Mouse (Mus musculus): Measurements from ENCODE around the gene Mbnl1. TPM values are rescaled to one million over a fixed set of nuclear protein-coding genes. Genes with fewer than 3 reads are reported as not detected.
A peak's percentile ranks its signal among the peaks of the same experiment; 100 is the strongest.

Gene Mbnl1
- polyA plus RNA-seq, 1 experiment from 2014 or later = 33.3 TPM

DNA sequence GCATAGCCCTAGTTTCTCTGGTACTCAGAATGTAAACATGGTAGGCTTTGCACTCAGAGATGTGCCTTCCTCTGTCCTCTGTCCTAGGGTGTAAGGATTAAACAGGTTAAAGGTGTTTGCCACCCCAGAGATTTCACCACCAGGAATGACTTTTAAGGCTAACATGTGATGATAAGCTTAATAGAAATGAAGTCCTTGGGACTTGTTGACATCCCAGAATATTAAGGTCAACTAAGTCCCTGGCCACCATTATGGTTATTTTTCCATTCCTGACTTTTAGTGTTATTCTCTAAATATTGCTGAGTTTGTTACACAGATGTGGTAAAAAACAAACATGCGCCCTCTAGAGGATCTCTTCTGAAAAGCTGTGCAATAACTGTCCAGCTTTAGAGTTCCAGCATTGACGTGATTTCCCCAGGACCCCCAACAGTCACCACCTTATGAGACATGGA is 136.3 kb downstream of the Mbnl1 start:
- no peak overlapping the region for H3K27ac ChIP-seq (replicated peaks)
- peak; percentile 47; the same call in 1 of the 2 replicates for ATAC-seq (ENCODE audit: low FRiP score, low read depth)
- WGBS = 5% methylated on average over 2 of the region's 2 CpGs

DNA sequence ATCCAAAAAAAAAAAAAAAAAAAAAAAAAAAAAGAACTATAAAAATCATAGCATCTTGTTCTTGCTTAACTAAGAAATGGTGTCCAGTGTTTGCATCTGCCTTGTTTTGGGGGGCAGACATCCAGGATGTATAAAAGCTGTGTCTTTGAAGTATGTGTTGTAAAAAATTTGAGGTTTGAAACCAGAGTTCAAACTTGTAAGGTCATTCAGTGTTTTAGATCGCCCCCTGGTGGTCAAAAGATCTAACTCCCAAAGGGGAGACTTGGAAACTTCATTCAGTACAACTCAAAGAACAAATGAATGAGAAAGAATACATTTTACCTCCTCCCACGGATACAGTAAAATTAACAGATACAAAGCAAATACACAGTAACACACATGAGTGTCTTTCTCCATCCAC is 139.2 kb downstream of the Mbnl1 start:
- Histone ChIP-seq H3K27me3 (no peaks in the 10 kb centered on the region), H3K36me3 (no peaks in the 10 kb centered on the region), H3K4me1 (no peaks in the 10 kb centered on the region), H3K9ac (replicated peaks) (no peak overlapping the region), H3K4me2 (replicated peaks) (no peak overlapping the region), H3K4me3 (no peak overlapping the region), H3K27ac (replicated peaks) (no peak overlapping the region), H3K9me3 (no peaks in the 10 kb centered on the region)
- no peak for ATAC-seq (ENCODE audit: low FRiP score, low read depth)
- 24% methylated on average over 2 of the region's 2 CpGs for WGBS

More for the DNA sequence above, 136.3 kb downstream of the Mbnl1 start:
- H3K4me1 ChIP-seq = no peaks in the 10 kb centered on the region
- H3K36me3 ChIP-seq = 0 out of 2 replicates have a peak, but pooled peaks cover 3% of the 10 kb centered on the region
- no peak overlapping the region for H3K9ac ChIP-seq (replicated peaks)
- no peaks in the 10 kb centered on the region for H3K9me3 ChIP-seq
- H3K27me3 ChIP-seq = no peaks in the 10 kb centered on the region
- no peak overlapping the region for H3K4me2 ChIP-seq (replicated peaks)
- H3K4me3 ChIP-seq = no peak overlapping the region

DNA sequence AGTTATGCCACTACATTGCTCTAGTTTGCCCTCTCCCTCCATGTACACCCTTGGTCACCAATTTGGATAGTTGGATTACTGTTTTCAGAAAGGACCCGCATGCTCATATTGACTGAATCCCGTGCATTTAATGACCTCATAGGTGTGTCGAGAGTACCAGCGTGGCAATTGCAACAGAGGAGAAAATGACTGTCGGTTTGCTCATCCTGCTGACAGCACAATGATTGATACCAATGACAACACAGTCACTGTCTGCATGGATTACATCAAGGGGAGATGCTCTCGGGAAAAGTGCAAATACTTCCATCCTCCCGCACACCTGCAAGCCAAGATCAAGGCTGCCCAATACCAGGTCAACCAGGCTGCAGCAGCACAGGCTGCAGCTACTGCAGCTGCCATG is 140.5 kb downstream of the Mbnl1 start:
- 94% methylated on average over 7 of the region's 7 CpGs for WGBS
- H3K36me3 ChIP-seq = no peaks in the 10 kb centered on the region

DNA sequence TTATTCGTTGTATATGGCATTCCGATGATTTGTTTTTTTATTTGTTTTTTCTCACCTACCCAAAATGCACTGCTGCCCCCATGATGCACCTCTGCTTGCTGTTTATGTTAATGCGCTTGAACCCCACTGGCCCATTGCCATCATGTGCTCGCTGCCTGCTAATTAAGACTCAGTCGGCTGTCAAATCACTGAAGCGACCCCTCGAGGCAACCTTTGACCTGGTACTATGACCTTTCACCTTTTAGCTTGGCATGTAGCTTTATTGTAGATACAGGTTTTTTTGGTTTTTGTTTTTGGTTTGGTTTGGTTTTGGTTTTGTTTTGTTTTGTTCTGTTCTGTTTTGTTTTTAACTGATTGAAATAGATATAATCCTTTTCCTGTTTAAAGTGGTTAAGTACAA is 141.9 kb downstream of the Mbnl1 start:
- 84% methylated on average over 7 of the region's 7 CpGs for WGBS
- H3K4me3 ChIP-seq = no peak overlapping the region
- no peak overlapping the region for H3K4me2 ChIP-seq (replicated peaks)
- no peaks in the 10 kb centered on the region for H3K4me1 ChIP-seq
- ATAC-seq (ENCODE audit: low FRiP score, low read depth) = no peak
- H3K9me3 ChIP-seq = no peaks in the 10 kb centered on the region
- H3K9ac ChIP-seq (replicated peaks) = no peak overlapping the region
- no peaks in the 10 kb centered on the region for H3K27me3 ChIP-seq
- H3K36me3 ChIP-seq = no peaks in the 10 kb centered on the region
- H3K27ac ChIP-seq (replicated peaks) = no peak overlapping the region

More for the DNA sequence above, 140.5 kb downstream of the Mbnl1 start:
- Histone ChIP-seq H3K9ac (replicated peaks) (no peak overlapping the region), H3K27me3 (no peaks in the 10 kb centered on the region), H3K4me1 (no peaks in the 10 kb centered on the region), H3K9me3 (no peaks in the 10 kb centered on the region), H3K4me2 (replicated peaks) (no peak overlapping the region), H3K4me3 (no peak overlapping the region), H3K27ac (replicated peaks) (no peak overlapping the region)
- ATAC-seq (ENCODE audit: low FRiP score, low read depth) = no peak

DNA sequence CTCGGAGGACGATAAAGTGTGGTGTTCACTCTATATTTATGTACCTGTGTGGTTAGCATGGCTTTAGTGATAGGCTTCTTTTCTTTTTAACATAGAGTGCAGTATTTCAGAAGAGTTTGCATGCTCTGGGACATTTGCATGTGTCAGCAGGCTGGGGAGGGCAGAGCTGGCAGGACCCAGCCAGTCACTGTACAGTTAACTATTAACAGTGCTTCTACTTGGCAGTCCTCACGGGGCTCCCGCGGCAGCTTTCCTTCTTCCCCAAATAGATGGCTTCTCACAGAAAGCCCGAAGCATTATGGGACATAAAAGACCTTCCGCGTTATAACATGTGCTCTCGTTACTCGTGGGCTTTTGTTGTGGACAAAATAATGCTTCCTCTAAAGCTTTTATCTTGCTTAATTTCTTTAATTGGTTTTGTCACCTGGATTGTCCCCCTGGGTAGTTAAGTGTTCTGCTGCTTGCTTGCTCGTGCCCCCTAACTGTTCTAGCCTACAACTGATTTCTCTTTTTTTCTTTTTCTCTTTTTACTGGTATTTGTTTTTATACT is 142.5 kb downstream of the Mbnl1 start:
- Histone ChIP-seq H3K4me1 (no peaks in the 10 kb centered on the region), H3K4me2 (replicated peaks) (no peak overlapping the region), H3K9ac (replicated peaks) (no peak overlapping the region), H3K36me3 (no peaks in the 10 kb centered on the region), H3K9me3 (no peaks in the 10 kb centered on the region), H3K27ac (replicated peaks) (no peak overlapping the region), H3K27me3 (no peaks in the 10 kb centered on the region), H3K4me3 (no peak overlapping the region)
- WGBS = 73% methylated on average over 11 of the region's 11 CpGs
- ATAC-seq (ENCODE audit: low FRiP score, low read depth) = no peak; the same call in 1 of the 2 replicates

DNA sequence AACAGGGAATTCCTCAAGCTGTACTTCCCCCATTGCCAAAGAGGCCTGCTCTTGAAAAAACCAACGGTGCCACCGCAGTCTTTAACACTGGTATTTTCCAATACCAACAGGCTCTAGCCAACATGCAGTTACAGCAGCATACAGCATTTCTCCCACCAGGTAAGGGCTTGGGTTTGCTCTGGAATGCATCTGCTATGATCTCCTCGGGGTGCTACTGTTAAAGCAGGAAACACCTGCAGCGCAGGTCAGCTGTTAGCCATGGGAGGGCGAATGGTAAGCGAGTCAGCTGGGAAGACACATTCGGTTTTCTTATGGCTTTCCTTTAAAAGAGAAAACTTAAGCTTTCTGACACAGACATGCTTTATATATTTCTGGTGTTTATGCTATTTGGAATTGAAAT is 143.0 kb downstream of the Mbnl1 start:
- no peaks in the 10 kb centered on the region for H3K4me1 ChIP-seq
- no peak for ATAC-seq (ENCODE audit: low FRiP score, low read depth)
- no peak overlapping the region for H3K27ac ChIP-seq (replicated peaks)
- H3K4me2 ChIP-seq (replicated peaks) = no peak overlapping the region
- H3K4me3 ChIP-seq = no peak overlapping the region
- no peak overlapping the region for H3K9ac ChIP-seq (replicated peaks)
- H3K9me3 ChIP-seq = no peaks in the 10 kb centered on the region
- H3K27me3 ChIP-seq = no peaks in the 10 kb centered on the region
- H3K36me3 ChIP-seq = no peaks in the 10 kb centered on the region
- 74% methylated on average over 7 of the region's 7 CpGs for WGBS

DNA sequence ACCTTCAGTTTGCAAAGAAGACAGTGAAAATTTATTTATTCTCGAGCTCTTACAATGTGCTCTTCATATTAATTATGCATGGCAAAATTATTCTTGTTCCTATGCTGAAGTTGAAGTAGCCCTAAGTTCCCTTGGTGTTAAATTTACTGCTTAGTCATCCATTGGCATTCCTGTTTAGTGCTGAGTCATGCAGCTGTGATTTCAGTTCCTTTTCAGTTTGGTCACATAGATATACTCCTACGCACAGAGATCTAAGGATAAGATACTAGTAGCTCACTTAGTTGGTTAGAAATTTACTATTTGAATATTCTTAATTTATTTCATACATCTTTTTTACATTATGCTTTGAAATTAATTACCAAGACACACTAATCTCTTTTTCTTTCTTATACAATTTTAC is 143.5 kb downstream of the Mbnl1 start:
- ATAC-seq (ENCODE audit: low FRiP score, low read depth) = no peak
- no peaks in the 10 kb centered on the region for H3K36me3 ChIP-seq
- H3K27me3 ChIP-seq = no peaks in the 10 kb centered on the region
- no peak overlapping the region for H3K4me3 ChIP-seq
- WGBS = 89% methylated on average over 2 of the region's 2 CpGs
- H3K9ac ChIP-seq (replicated peaks) = no peak overlapping the region
- H3K4me1 ChIP-seq = no peaks in the 10 kb centered on the region
- H3K9me3 ChIP-seq = no peaks in the 10 kb centered on the region
- no peak overlapping the region for H3K27ac ChIP-seq (replicated peaks)
- H3K4me2 ChIP-seq (replicated peaks) = no peak overlapping the region

DNA sequence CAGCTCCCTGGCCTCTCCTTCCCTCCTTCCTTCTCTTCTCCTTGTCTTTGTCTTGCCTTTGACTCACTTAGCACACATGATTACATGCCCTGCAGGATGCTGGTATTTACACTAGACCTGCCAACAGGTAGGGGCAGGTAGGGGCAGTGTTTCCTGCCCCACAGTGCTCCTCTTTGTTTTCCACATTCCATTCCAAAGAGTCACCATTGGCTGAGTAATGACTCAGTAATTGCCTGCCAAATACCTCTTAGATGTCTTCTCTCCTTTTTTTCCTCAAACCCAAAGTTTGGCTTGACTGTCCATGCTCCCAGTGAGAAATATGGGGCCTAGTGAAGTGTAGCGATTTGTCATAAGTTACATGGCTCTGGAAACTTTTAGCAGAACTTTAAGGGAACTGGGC is 145.0 kb downstream of the Mbnl1 start:
- 88% methylated on average over 1 of the region's 1 CpGs for WGBS
- ATAC-seq (ENCODE audit: low FRiP score, low read depth) = no peak
- H3K9me3 ChIP-seq = no peaks in the 10 kb centered on the region
- H3K27me3 ChIP-seq = no peaks in the 10 kb centered on the region
- no peak overlapping the region for H3K9ac ChIP-seq (replicated peaks)
- no peaks in the 10 kb centered on the region for H3K4me1 ChIP-seq
- H3K36me3 ChIP-seq = no peaks in the 10 kb centered on the region
- no peak overlapping the region for H3K4me3 ChIP-seq
- no peak overlapping the region for H3K4me2 ChIP-seq (replicated peaks)
- no peak overlapping the region for H3K27ac ChIP-seq (replicated peaks)

DNA sequence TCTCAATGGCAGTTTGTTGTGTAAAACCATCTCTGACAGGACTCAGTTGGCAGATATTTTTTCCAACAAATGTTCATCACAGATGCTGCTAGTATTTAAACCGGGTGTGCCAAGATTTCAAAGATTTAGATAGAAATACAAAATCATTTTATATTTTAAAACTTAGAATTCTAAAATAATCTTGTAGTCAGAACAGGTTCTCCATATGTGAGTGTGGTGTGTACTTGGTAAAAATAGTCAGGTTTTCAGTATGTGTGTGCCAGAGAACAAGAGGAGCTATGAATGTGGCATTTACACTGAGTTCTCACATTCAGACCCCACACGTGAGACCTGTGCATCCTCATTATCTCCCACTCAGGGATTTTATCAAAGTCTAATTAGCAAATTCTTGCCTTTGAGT is 147.6 kb downstream of the Mbnl1 start:
- Histone ChIP-seq H3K4me3 (no peak overlapping the region), H3K36me3 (no peaks in the 10 kb centered on the region), H3K9me3 (no peaks in the 10 kb centered on the region), H3K4me2 (replicated peaks) (no peak overlapping the region), H3K4me1 (no peaks in the 10 kb centered on the region), H3K9ac (replicated peaks) (no peak overlapping the region), H3K27ac (replicated peaks) (no peak overlapping the region), H3K27me3 (no peaks in the 10 kb centered on the region)
- ATAC-seq (ENCODE audit: low FRiP score, low read depth) = no peak
- 83% methylated on average over 2 of the region's 2 CpGs for WGBS

DNA sequence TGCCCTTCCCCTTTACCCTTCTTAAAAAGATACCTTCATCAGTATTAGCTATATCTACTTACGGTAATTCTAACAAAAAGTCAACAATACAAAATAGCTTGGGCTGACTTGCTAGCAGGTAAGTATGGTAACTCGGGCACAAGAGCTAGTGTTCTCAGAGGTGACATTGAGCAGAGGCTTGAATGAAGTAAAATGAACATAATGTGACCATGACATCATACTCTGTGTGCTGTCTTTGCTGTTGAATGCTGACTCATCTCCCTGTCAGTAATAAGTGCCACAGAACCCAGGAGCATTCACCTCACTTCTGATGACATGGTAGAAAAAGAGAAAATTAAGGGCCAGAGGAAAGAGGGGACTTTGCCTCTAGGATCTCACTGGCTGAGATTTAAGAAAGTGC is 158.6 kb downstream of the Mbnl1 start:
- ATAC-seq (ENCODE audit: low FRiP score, low read depth) = no peak
- H3K36me3 ChIP-seq = no peaks in the 10 kb centered on the region
- H3K27me3 ChIP-seq = no peaks in the 10 kb centered on the region
- H3K9me3 ChIP-seq = no peaks in the 10 kb centered on the region
- no peaks in the 10 kb centered on the region for H3K4me1 ChIP-seq
- no peak overlapping the region for H3K4me2 ChIP-seq (replicated peaks)
- H3K4me3 ChIP-seq = no peak overlapping the region
- WGBS = 92% methylated on average over 2 of the region's 2 CpGs
- H3K27ac ChIP-seq (replicated peaks) = no peak overlapping the region
- no peak overlapping the region for H3K9ac ChIP-seq (replicated peaks)

DNA sequence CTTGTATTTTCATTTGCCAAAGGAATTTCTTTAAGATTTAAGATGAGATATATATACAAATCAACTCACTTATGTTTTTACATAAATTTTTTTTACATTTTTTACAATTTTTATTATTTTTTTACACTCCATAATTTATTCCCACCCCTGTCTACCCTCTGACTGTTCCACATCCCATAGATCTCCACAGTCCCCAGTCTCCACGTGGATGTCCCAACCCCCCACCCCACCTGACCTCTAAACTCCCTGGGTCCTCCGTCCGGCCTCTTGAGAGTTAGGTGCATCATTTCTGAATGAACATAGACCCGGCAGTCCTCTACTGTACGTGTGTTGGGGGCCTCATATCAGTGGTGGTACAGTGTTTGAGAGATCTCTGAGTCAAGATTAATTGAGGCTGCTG is 159.1 kb downstream of the Mbnl1 start:
- ATAC-seq (ENCODE audit: low FRiP score, low read depth) = no peak
- Histone ChIP-seq H3K36me3 (no peaks in the 10 kb centered on the region), H3K4me2 (replicated peaks) (no peak overlapping the region), H3K4me3 (no peak overlapping the region), H3K9ac (replicated peaks) (no peak overlapping the region), H3K4me1 (no peaks in the 10 kb centered on the region), H3K9me3 (no peaks in the 10 kb centered on the region), H3K27ac (replicated peaks) (no peak overlapping the region), H3K27me3 (no peaks in the 10 kb centered on the region)
- 91% methylated on average over 5 of the region's 5 CpGs for WGBS

DNA sequence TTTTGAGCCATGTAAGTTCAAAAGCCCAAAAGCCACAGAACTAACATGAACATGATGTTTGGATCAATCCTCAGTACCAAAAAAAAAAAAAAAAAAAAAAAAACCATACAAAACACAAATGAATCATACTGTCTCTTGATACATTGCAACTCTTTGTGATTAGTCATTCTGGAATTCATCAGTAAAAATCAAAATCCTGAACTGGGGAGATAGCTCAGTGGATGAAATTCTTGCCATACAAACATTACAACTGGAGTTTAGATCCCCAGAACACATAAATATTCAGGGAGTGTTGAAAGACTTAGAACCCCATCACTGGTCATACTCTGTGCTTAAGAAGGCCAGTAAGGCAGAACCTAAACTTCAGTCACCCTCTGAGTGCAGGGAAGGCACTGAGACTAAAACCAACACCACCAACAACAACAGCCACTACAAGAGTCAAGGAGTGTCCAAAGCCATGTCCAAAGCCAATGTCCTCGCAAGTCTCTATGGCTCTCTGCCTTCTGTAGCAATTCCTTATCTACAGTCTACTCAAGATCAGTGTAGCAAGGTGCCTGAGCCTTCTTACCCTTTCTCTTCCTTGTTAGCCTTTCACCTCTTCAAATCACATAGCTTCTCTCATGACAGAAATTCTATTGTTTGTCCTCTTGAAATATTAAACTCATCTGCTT is 160.3 kb downstream of the Mbnl1 start:
- H3K36me3 ChIP-seq = no peaks in the 10 kb centered on the region
- no peak overlapping the region for H3K27ac ChIP-seq (replicated peaks)
- H3K9ac ChIP-seq (replicated peaks) = no peak overlapping the region
- WGBS = 91% methylated on average over 1 of the region's 1 CpGs
- no peaks in the 10 kb centered on the region for H3K4me1 ChIP-seq
- no peak overlapping the region for H3K4me2 ChIP-seq (replicated peaks)
- no peaks in the 10 kb centered on the region for H3K9me3 ChIP-seq
- no peak for ATAC-seq (ENCODE audit: low FRiP score, low read depth)
- H3K4me3 ChIP-seq = no peak overlapping the region
- H3K27me3 ChIP-seq = no peaks in the 10 kb centered on the region

DNA sequence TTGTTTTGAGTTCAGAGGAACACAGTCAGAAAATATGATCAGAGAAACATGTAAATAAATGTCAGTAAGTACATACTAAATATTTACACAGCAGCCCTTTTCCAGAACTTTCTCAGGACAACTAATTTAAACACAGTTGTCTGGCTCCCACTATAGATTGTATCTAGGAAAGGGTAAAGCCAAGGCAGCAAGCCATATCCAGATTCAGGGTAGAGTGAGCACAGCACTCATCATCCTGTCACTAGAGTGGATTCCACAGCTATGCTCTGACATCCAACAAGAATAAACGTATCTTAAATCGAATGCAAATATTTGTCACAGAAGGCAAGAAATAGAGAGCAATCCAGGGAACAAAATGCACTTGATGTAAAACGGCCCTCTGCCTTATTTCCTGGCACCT is 165.9 kb downstream of the Mbnl1 start:
- H3K9me3 ChIP-seq = no peaks in the 10 kb centered on the region
- WGBS = 86% methylated on average over 3 of the region's 3 CpGs
- H3K9ac ChIP-seq (replicated peaks) = no peak overlapping the region
- no peak for ATAC-seq (ENCODE audit: low FRiP score, low read depth)
- no peaks in the 10 kb centered on the region for H3K36me3 ChIP-seq
- H3K27me3 ChIP-seq = no peaks in the 10 kb centered on the region
- H3K27ac ChIP-seq (replicated peaks) = no peak overlapping the region
- H3K4me2 ChIP-seq (replicated peaks) = no peak overlapping the region
- no peak overlapping the region for H3K4me3 ChIP-seq
- no peaks in the 10 kb centered on the region for H3K4me1 ChIP-seq
